Mouse (Mus musculus): ENCODE measurements around the gene Apoa5. TPM values are rescaled to one million over a fixed set of nuclear protein-coding genes. Genes with fewer than 3 reads are reported as not detected.
A peak's percentile ranks its signal among the peaks of the same experiment; 100 is the strongest.

Apoa5 gene
- polyA plus RNA-seq, 1 experiment from 2014 or later, result not detected

GRCm38 (mm10) chr9:46272070-46272469, 3.6 kb downstream of the Apoa5 start:
- H3K9me3 ChIP-seq, result no peaks in the 10 kb centered on the region
- no peak for ATAC-seq (ENCODE audit: low FRiP score, low read depth)
- no peak overlapping the region for H3K27ac ChIP-seq (replicated peaks)
- H3K36me3 ChIP-seq, result peaks cover 21% of the 10 kb centered on the region
- no peak overlapping the region for H3K4me3 ChIP-seq
- 83% methylated on average over 9 of the region's 9 CpGs for WGBS
- no peak overlapping the region for H3K9ac ChIP-seq (replicated peaks)
- no peak overlapping the region for H3K4me2 ChIP-seq (replicated peaks)
- peaks cover 10% of the 10 kb centered on the region for H3K4me1 ChIP-seq
- peaks cover 45% of the 10 kb centered on the region for H3K27me3 ChIP-seq

GRCm38 (mm10) chr9:46272677-46273454, 4.4 kb downstream of the Apoa5 start, which contains the start of gene Zpr1:
Gene Zpr1 (plus strand): TSS chr9:46273064.
- H3K9ac ChIP-seq (replicated peaks), result peak within 1 kb of the TSS; percentile 76
- peak within 1 kb of the TSS; percentile 97 for H3K4me2 ChIP-seq (replicated peaks)
- peaks cover 37% of the 10 kb centered on the region for H3K27me3 ChIP-seq
- H3K9me3 ChIP-seq, result no peaks in the 10 kb centered on the region
- H3K4me3 ChIP-seq, result peak within 1 kb of the TSS; percentile 96
- WGBS, result 7% methylated on average over 45 of the region's 45 CpGs
- H3K36me3 ChIP-seq, result peaks cover 29% of the 10 kb centered on the region
- ATAC-seq (ENCODE audit: low FRiP score, low read depth), result peak; percentile 97
- peak within 1 kb of the TSS; percentile 52 for H3K27ac ChIP-seq (replicated peaks)
- peaks cover 10% of the 10 kb centered on the region for H3K4me1 ChIP-seq

- H3K36me3 ChIP-seq, result peaks cover 39% of the 10 kb centered on the region
- H3K4me1 ChIP-seq, result peaks cover 10% of the 10 kb centered on the region
- H3K27me3 ChIP-seq, result peaks cover 22% of the 10 kb centered on the region
- no peak overlapping the region for H3K9ac ChIP-seq (replicated peaks)
- no peaks in the 10 kb centered on the region for H3K9me3 ChIP-seq
- 92% methylated on average over 9 of the region's 9 CpGs for WGBS
- H3K4me3 ChIP-seq, result no peak overlapping the region
- ATAC-seq (ENCODE audit: low FRiP score, low read depth), result no peak
- no peak overlapping the region for H3K4me2 ChIP-seq (replicated peaks)
- no peak overlapping the region for H3K27ac ChIP-seq (replicated peaks)
These were observed 6.1 kb downstream of the Apoa5 start for GRCm38 (mm10) chr9:46274494-46274893.

- Histone ChIP-seq H3K27ac (replicated peaks) (peak within 1 kb of the TSS; percentile 85), H3K36me3 (peaks cover 53% of the 10 kb centered on the region)
These were observed 14.4 kb downstream of the Apoa5 start, which contains the start of gene Bud13 for GRCm38 (mm10) chr9:46282631-46283436. Gene Bud13 (plus strand): TSS chr9:46283008.

GRCm38 (mm10) chr9:46298381-46298780, 29.9 kb downstream of the Apoa5 start:
- H3K9ac ChIP-seq (replicated peaks), result no peak overlapping the region
- peaks cover 58% of the 10 kb centered on the region for H3K36me3 ChIP-seq
- no peaks in the 10 kb centered on the region for H3K27me3 ChIP-seq
- no peak overlapping the region for H3K4me3 ChIP-seq
- no peaks in the 10 kb centered on the region for H3K9me3 ChIP-seq
- WGBS, result 88% methylated on average over 4 of the region's 4 CpGs
- ATAC-seq (ENCODE audit: low FRiP score, low read depth), result no peak
- no peak overlapping the region for H3K27ac ChIP-seq (replicated peaks)
- no peak overlapping the region for H3K4me2 ChIP-seq (replicated peaks)
- no peaks in the 10 kb centered on the region for H3K4me1 ChIP-seq

More at GRCm38 (mm10) chr9:46282631-46283436, 14.4 kb downstream of the Apoa5 start, which contains the start of gene Bud13:
- WGBS, result under 1% methylated on average over 55 of the region's 55 CpGs
- Histone ChIP-seq H3K27me3 (no peaks in the 10 kb centered on the region), H3K4me2 (replicated peaks) (peak within 1 kb of the TSS; percentile 65), H3K4me1 (peaks cover 11% of the 10 kb centered on the region), H3K4me3 (peak within 1 kb of the TSS; percentile 94), H3K9me3 (no peaks in the 10 kb centered on the region), H3K9ac (replicated peaks) (peak within 1 kb of the TSS; percentile 92)
- peak; percentile 89 for ATAC-seq (ENCODE audit: low FRiP score, low read depth)

- Histone ChIP-seq H3K9me3 (no peaks in the 10 kb centered on the region), H3K4me1 (no peaks in the 10 kb centered on the region), H3K9ac (replicated peaks) (no peak overlapping the region), H3K4me3 (no peak overlapping the region), H3K27ac (replicated peaks) (no peak overlapping the region), H3K27me3 (peaks cover 5% of the 10 kb centered on the region; the same call in 1 of the 2 replicates), H3K4me2 (replicated peaks) (no peak overlapping the region), H3K36me3 (peaks cover 26% of the 10 kb centered on the region)
- WGBS, result 23% methylated on average over 2 of the region's 2 CpGs
- no peak for ATAC-seq (ENCODE audit: low FRiP score, low read depth)
These were observed 33.7 kb downstream of the Apoa5 start for GRCm38 (mm10) chr9:46302142-46302541.

GRCm38 (mm10) chr9:46309121-46309520, 40.7 kb downstream of the Apoa5 start:
- no peak overlapping the region for H3K4me3 ChIP-seq
- no peak overlapping the region for H3K9ac ChIP-seq (replicated peaks)
- peak overlapping the region; percentile 20; the same call in 1 of the 2 replicates for H3K27ac ChIP-seq (replicated peaks)
- peaks cover 4% of the 10 kb centered on the region for H3K4me1 ChIP-seq
- H3K9me3 ChIP-seq, result no peaks in the 10 kb centered on the region
- WGBS, result 12% methylated on average over 7 of the region's 7 CpGs
- no peak overlapping the region for H3K4me2 ChIP-seq (replicated peaks)
- ATAC-seq (ENCODE audit: low FRiP score, low read depth), result no peak
- peaks cover 14% of the 10 kb centered on the region for H3K27me3 ChIP-seq
- H3K36me3 ChIP-seq, result no peaks in the 10 kb centered on the region

GRCm38 (mm10) chr9:46314507-46314906, 46.1 kb downstream of the Apoa5 start:
- Histone ChIP-seq H3K4me1 (peaks cover 29% of the 10 kb centered on the region), H3K27me3 (no peaks in the 10 kb centered on the region; the same call in 1 of the 2 replicates), H3K4me2 (replicated peaks) (no peak overlapping the region), H3K4me3 (no peak overlapping the region), H3K9ac (replicated peaks) (no peak overlapping the region), H3K9me3 (0 out of 2 replicates have a peak, but pooled peaks cover 1% of the 10 kb centered on the region), H3K36me3 (no peaks in the 10 kb centered on the region), H3K27ac (replicated peaks) (no peak overlapping the region)
- 0 out of 2 replicates have a peak, but pooled peaks have one; percentile 19 for ATAC-seq (ENCODE audit: low FRiP score, low read depth)
- WGBS, result 0% methylated on average over 4 of the region's 4 CpGs

GRCm38 (mm10) chr9:46314921-46315320, 46.5 kb downstream of the Apoa5 start:
- Histone ChIP-seq H3K27ac (replicated peaks) (no peak overlapping the region), H3K4me2 (replicated peaks) (no peak overlapping the region), H3K4me1 (peaks cover 29% of the 10 kb centered on the region), H3K4me3 (no peak overlapping the region), H3K9me3 (0 out of 2 replicates have a peak, but pooled peaks cover 4% of the 10 kb centered on the region), H3K36me3 (no peaks in the 10 kb centered on the region), H3K9ac (replicated peaks) (no peak overlapping the region), H3K27me3 (no peaks in the 10 kb centered on the region; the same call in 1 of the 2 replicates)
- ATAC-seq (ENCODE audit: low FRiP score, low read depth), result 0 out of 2 replicates have a peak, but pooled peaks have one; percentile 5
- 51% methylated on average over 2 of the region's 2 CpGs for WGBS

- Histone ChIP-seq H3K4me2 (replicated peaks) (peak overlapping the region; percentile 19), H3K27me3 (no peaks in the 10 kb centered on the region; the same call in 1 of the 2 replicates), H3K9me3 (0 out of 2 replicates have a peak, but pooled peaks cover 7% of the 10 kb centered on the region), H3K36me3 (no peaks in the 10 kb centered on the region), H3K9ac (replicated peaks) (peak overlapping the region; percentile 24; the same call in 1 of the 2 replicates), H3K4me3 (no peak overlapping the region), H3K27ac (replicated peaks) (peak overlapping the region; percentile 61), H3K4me1 (peaks cover 29% of the 10 kb centered on the region)
- peak; percentile 66 for ATAC-seq (ENCODE audit: low FRiP score, low read depth)
- WGBS, result 19% methylated on average over 11 of the region's 11 CpGs
These were observed 47.5 kb downstream of the Apoa5 start for GRCm38 (mm10) chr9:46315807-46316365.

GRCm38 (mm10) chr9:46316388-46316787, 48.0 kb downstream of the Apoa5 start:
- H3K36me3 ChIP-seq, result no peaks in the 10 kb centered on the region
- H3K4me3 ChIP-seq, result no peak overlapping the region
- no peak for ATAC-seq (ENCODE audit: low FRiP score, low read depth)
- no peak overlapping the region for H3K9ac ChIP-seq (replicated peaks)
- 0 out of 2 replicates have a peak, but pooled peaks cover 7% of the 10 kb centered on the region for H3K9me3 ChIP-seq
- H3K27ac ChIP-seq (replicated peaks), result peak overlapping the region; percentile 61
- H3K27me3 ChIP-seq, result no peaks in the 10 kb centered on the region
- peak overlapping the region; percentile 19 for H3K4me2 ChIP-seq (replicated peaks)
- WGBS, result 13% methylated on average over 5 of the region's 5 CpGs
- H3K4me1 ChIP-seq, result peaks cover 29% of the 10 kb centered on the region
